Mouse (Mus musculus): ENCODE data around the gene Cnih1.
"Not testable (repeated sequence)": the region's sequence is repeated elsewhere in the genome, so short reads cannot be mapped to it uniquely, and the experiment has no call there.

Cnih1 gene

GRCm38 (mm10) chr14:46787787-46788504 lies at the start of gene Cnih1:
Gene Cnih1 (minus strand): TSS chr14:46788411.
- peak; percentile 88 to 92 for DNase-seq (ENCODE audit: low read depth in 2 of 2, low spot score in 2 of 2)

- DNase-seq (ENCODE audit: low read depth in 2 of 2, low spot score in 2 of 2), result no peak
Observed at GRCm38 (mm10) chr14:46832354-46833272, 44.4 kb upstream of the Cnih1 start.

GRCm38 (mm10) chr14:46831837-46832333 lies 43.7 kb upstream of the Cnih1 start, which contains the start of gene Cgrrf1:
Gene Cgrrf1 (plus strand): TSS chr14:46832125.
- peak; percentile 69 to 72 for DNase-seq (ENCODE audit: low read depth in 2 of 2, low spot score in 2 of 2)

GRCm38 (mm10) chr14:46831295-46831694 lies 43.1 kb upstream of the Cnih1 start:
- DNase-seq (ENCODE audit: low read depth in 2 of 2, low spot score in 2 of 2), result no peak

- DNase-seq (ENCODE audit: low read depth in 2 of 2, low spot score in 2 of 2), result no peak
Observed at GRCm38 (mm10) chr14:46827430-46827829, 39.2 kb upstream of the Cnih1 start.

DNA sequence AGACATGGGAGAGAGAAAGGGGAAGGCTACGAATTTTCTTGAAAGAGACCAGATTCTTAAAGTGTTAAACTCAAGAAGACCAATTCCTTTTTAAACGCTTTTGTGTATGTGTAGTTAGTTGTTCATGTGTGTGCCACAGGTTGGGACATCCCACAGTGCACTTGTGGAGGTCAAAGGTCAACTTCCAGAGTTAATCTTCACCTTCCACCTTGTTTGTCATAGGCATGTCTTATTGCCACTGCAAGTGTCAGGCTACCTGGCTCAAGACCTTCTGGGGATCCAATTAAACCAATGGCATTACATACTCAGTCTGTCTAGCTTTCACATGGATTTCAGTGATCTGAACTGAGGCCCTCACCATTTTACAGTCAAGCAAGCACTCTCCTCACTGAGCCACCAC lies 35.8 kb upstream of the Cnih1 start:
- DNase-seq (ENCODE audit: low read depth in 2 of 2, low spot score in 2 of 2), result no peak

GRCm38 (mm10) chr14:46821873-46822716 lies 33.9 kb upstream of the Cnih1 start, which contains the start of gene Gmfb:
Gene Gmfb (minus strand): TSS chr14:46822242.
- peak; percentile 93 to 94 for DNase-seq (ENCODE audit: low read depth in 2 of 2, low spot score in 2 of 2)

GRCm38 (mm10) chr14:46821271-46821872 lies 33.2 kb upstream of the Cnih1 start:
- DNase-seq (ENCODE audit: low read depth in 2 of 2, low spot score in 2 of 2), result no peak

DNA sequence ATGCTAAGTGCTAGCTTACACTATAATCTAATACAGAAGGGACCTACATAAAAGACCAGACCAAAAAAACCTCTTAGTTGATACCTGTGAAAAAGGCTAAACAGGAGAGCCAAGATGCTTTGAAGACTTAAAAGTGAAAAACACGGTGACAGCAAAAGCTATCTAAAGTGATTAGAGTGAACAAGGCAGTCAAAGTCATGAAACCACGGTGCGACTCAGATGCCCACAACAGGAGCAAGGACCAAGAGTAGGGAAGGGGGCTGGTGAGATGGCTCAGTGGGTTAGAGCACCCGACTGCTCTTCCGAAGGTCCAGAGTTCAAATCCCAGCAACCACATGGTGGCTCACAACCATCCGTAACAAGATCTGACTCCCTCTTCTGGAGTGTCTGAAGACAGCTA lies 31.8 kb upstream of the Cnih1 start:
- not testable (repeated sequence) for DNase-seq (ENCODE audit: low read depth in 2 of 2, low spot score in 2 of 2)

- DNase-seq (ENCODE audit: low read depth in 2 of 2, low spot score in 2 of 2), result no peak
Observed at GRCm38 (mm10) chr14:46818743-46819142, 30.5 kb upstream of the Cnih1 start.

DNA sequence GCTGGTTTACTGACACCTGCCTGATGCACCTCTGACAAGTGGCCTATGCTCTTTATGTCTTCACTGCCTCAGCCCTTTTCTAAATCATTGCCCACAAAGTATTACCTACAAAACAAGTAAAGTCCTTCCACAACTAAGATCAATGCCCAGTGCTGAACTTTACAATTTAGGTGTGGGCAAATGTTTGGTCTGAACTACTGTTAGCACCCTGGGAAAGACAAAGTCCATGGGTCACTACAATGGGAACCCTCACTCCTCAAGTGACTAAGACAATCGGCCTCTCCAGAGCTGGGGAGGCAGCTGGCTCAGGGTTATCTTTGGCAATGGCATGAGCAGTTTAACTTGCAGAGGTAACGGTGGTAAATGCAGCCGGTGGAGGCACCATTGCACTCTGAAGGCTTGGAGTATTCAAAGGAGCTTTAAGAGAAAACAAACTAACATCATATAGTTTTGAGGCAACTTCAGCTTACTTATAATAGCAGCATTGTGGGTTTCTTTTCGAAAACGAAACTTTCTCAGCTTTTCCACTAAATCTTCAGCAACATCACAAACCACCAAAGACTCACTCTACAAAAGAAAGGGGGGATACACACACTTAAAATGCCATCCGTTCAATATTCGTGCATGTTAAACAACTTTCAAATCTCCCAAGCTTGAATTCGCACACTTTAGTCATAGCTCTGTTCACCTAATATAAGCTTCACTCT lies 28.9 kb upstream of the Cnih1 start:
- no peak for DNase-seq (ENCODE audit: low read depth in 2 of 2, low spot score in 2 of 2)

- DNase-seq (ENCODE audit: low read depth in 2 of 2, low spot score in 2 of 2), result no peak
Observed at GRCm38 (mm10) chr14:46815640-46816039, 27.4 kb upstream of the Cnih1 start.

- no peak for DNase-seq (ENCODE audit: low read depth in 2 of 2, low spot score in 2 of 2)
Observed at GRCm38 (mm10) chr14:46807927-46808326, 19.7 kb upstream of the Cnih1 start.

GRCm38 (mm10) chr14:46806186-46806585 lies 18.0 kb upstream of the Cnih1 start:
- DNase-seq (ENCODE audit: low read depth in 2 of 2, low spot score in 2 of 2), result no peak

- no peak for DNase-seq (ENCODE audit: low read depth in 2 of 2, low spot score in 2 of 2)
Observed at GRCm38 (mm10) chr14:46803791-46804190, 15.6 kb upstream of the Cnih1 start.

DNA sequence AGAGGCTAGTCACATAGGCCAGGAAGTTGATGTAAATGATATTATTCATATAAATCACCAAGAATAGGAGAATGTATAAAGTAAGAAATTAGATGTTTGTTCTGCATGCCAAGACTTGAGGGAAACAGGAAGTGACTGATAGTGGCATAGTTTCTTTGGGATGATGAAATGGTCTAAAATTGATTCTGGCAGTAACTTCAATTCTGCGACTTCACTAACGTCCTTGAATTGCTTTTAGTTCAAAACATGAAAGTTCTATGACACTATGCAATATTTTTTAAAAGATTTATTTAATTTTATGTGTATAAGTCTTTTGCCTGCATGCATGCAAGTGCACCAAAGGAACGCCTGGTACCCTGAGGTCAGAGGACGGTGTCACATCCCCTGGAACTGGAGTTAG lies 15.0 kb upstream of the Cnih1 start:
- no peak for DNase-seq (ENCODE audit: low read depth in 2 of 2, low spot score in 2 of 2)

DNA sequence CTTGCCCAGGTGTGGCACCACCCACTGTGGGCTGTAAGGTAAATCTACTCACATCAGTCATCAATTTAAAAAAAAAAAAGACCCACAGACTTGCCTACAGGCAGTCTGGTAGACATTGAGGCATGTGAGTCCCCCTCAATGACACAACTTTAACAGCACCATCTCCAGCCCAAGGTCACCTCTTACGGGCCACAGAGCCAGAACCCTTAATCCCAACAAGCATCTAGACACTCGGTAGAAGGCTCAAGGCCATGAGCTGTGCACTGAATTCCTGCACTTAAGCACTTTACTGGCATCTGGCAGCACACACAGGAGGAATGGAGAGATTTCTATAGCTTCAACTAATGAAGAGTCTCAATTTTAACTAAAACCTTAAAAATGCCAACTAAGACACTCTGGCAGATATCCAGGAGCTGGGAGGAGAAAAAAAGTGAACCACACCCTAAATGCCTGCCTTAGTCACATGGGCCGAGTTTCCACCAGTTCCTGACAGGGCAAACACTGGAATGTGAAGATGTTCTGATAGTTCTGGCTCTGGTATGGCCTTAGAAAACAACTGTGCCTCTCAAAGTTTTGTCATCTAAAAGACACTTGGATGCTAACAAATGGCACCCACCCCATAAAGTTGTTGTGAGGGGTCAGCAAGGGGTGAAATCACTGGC lies 12.6 kb upstream of the Cnih1 start:
- no peak for DNase-seq (ENCODE audit: low read depth in 2 of 2, low spot score in 2 of 2)

DNA sequence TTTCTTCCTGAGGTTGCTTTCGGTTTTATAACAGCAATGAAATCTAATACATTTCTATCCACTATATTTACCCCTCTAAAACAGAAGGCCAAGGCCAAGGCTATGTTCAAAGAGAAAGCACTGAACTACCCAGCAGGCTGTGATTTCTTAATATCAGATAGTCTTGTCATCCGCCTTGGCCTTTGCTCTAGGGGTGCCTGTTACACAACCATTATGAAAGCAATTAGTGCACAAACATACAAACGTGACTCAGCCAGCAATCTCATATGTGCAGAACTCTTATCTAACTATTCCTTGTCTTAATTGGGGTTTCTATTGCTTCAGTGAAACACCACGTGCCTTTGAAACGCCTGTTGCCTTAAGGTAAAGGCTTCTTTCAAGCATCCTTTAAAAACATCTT lies 5.9 kb upstream of the Cnih1 start:
- no peak for DNase-seq (ENCODE audit: low read depth in 2 of 2, low spot score in 2 of 2)

GRCm38 (mm10) chr14:46790723-46791122 lies 2.5 kb upstream of the Cnih1 start:
- DNase-seq (ENCODE audit: low read depth in 2 of 2, low spot score in 2 of 2), result no peak
